10 mouse cellular contexts compared by ENCODE assay signal in the genomic region with DNA sequence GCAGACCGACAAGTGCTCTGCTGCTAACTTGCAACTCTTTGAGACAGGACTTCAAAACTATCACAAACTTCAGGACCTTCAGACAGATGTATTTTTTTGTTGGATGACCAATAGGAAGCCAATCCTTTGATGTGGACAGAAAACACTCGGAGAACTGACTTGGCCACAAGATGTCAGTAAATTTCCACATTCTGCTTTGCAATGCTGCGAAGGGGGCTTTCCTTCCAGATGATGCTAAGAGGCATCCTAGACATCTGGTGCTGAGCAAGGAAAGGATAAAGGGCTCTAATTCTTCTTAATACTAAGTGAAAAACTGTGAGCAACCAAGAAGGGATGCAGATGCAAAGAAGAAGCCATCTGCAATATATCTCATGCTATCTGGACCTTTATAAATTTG. TPM values are rescaled to one million over a fixed set of nuclear protein-coding genes. Genes with fewer than 3 reads are reported as not detected.
DNase-seq lines count a peak whose midpoint lies in the region; ATAC-seq and TF ChIP-seq lines count a peak whose summit lies in the region.
"Had no signal": no experiment of that assay in that cellular context is flagged by ENCODE, and none has a peak within 500 bp of the region (broad histone marks: within the 10 kb centered on the region; RNA-seq: fewer than 3 reads in every experiment).

No protein-coding gene starts in this region.

- no peak for TF ChIP-seq POLR2A in limb, embryonic 14.5 days (IDR thresholded peaks at IDR 0.05; ENCODE audit: borderline replicate concordance, extremely low read depth, insufficient read depth, insufficient read length)

- no peak overlapping the region for H3K4me2 ChIP-seq in embryonic facial prominence, embryonic 14.5 days (ENCODE audit: low read depth, low read length)
- H3K4me2 ChIP-seq in limb, embryonic 14.5 days (replicated peaks; ENCODE audit: low read depth, low read length, severe bottlenecking): no peak overlapping the region
- H3K4me2 ChIP-seq: embryonic facial prominence, embryonic 13.5 days; liver, embryonic 15.5 days had no signal

- H3K4me3 ChIP-seq in left cerebral cortex, adult 2 months: no peak overlapping the region
- H3K4me3 ChIP-seq in embryonic facial prominence, embryonic 14.5 days (ENCODE audit: low read depth, low read length): no peak overlapping the region
- H3K4me3 ChIP-seq in limb, embryonic 14.5 days (replicated peaks; ENCODE audit: low read length): no peak overlapping the region
- H3K4me3 ChIP-seq: embryonic facial prominence, embryonic 13.5 days; liver, embryonic 15.5 days had no signal

- DNase-seq in left cerebral cortex, adult 2 months (ENCODE audit: extremely low spot score in 1 of 2, low spot score in 2 of 2): no peak
- DNase-seq in left cerebral cortex, adult 11 months (ENCODE audit: low spot score): no peak
- DNase-seq in NIH3T3 (ENCODE audit: low read depth): peak; percentile 65
- peak; percentile 85 for DNase-seq in embryonic facial prominence, embryonic 14.5 days (ENCODE audit: low spot score)
- peak; percentile 79 for DNase-seq in limb, embryonic 14.5 days (ENCODE audit: low spot score)
- DNase-seq in spleen, postnatal 14 days (ENCODE audit: low spot score in 2 of 2): no peak
- DNase-seq in cerebellum, postnatal 36 days: no peak
- no peak for DNase-seq in testis, postnatal 10 days (ENCODE audit: low spot score)

- H3K4me1 ChIP-seq in embryonic facial prominence, embryonic 14.5 days (ENCODE audit: control insufficient read depth, insufficient read depth, low read length): no peaks in the 10 kb centered on the region
- H3K4me1 ChIP-seq in limb, embryonic 14.5 days (ENCODE audit: control insufficient read depth, insufficient read depth, low read length): no peaks in the 10 kb centered on the region
- H3K4me1 ChIP-seq: embryonic facial prominence, embryonic 13.5 days; liver, embryonic 15.5 days had no signal

- ATAC-seq in embryonic facial prominence, embryonic 14.5 days (ENCODE audit: low read depth): no peak
- ATAC-seq in limb, embryonic 14.5 days (ENCODE audit: low FRiP score, low read depth): peak; percentile 33

- TF ChIP-seq CTCF in left cerebral cortex, adult 2 months (IDR thresholded peaks at IDR 0.05): peak; percentile 49

- 30% methylated on average over 3 of the region's 3 CpGs for WGBS in embryonic facial prominence, embryonic 14.5 days
- 37% methylated on average over 3 of the region's 3 CpGs for WGBS in limb, embryonic 14.5 days

- H3K9me3 ChIP-seq in embryonic facial prominence, embryonic 14.5 days (ENCODE audit: control insufficient read depth, low read length): no peaks in the 10 kb centered on the region; the same call in 1 of the 2 replicates
- H3K9me3 ChIP-seq in limb, embryonic 14.5 days (ENCODE audit: control insufficient read depth, low read length): no peaks in the 10 kb centered on the region
- H3K9me3 ChIP-seq: embryonic facial prominence, embryonic 13.5 days; liver, embryonic 15.5 days had no signal

- H3K27ac ChIP-seq in left cerebral cortex, adult 2 months: no peak overlapping the region
- no peak overlapping the region for H3K27ac ChIP-seq in embryonic facial prominence, embryonic 14.5 days (replicated peaks; ENCODE audit: low read depth, low read length)
- no peak overlapping the region for H3K27ac ChIP-seq in limb, embryonic 14.5 days (replicated peaks; ENCODE audit: low read depth, low read length)
- H3K27ac ChIP-seq: embryonic facial prominence, embryonic 13.5 days; liver, embryonic 15.5 days had no signal

- intact Hi-C loops in left cerebral cortex, adult 2 months (cut with DNase I): loop anchor here (10.0 kb wide), 1 partner anchor 740 kb away; no protein-coding TSS in a partner anchor

- no peaks in the 10 kb centered on the region for H3K36me3 ChIP-seq in embryonic facial prominence, embryonic 14.5 days (ENCODE audit: control insufficient read depth, insufficient read depth, low read length)
- no peaks in the 10 kb centered on the region for H3K36me3 ChIP-seq in limb, embryonic 14.5 days (ENCODE audit: control insufficient read depth, insufficient read depth, low read length)
- H3K36me3 ChIP-seq: embryonic facial prominence, embryonic 13.5 days; liver, embryonic 15.5 days had no signal

- no peaks in the 10 kb centered on the region for H3K27me3 ChIP-seq in embryonic facial prominence, embryonic 14.5 days (replicated peaks; ENCODE audit: control insufficient read depth, insufficient read depth, low read length)
- no peaks in the 10 kb centered on the region for H3K27me3 ChIP-seq in limb, embryonic 14.5 days (ENCODE audit: control insufficient read depth, insufficient read depth, low read length)
- H3K27me3 ChIP-seq: embryonic facial prominence, embryonic 13.5 days; liver, embryonic 15.5 days had no signal

- no peak overlapping the region for H3K9ac ChIP-seq in embryonic facial prominence, embryonic 14.5 days (ENCODE audit: low read depth, low read length)
- H3K9ac ChIP-seq in limb, embryonic 14.5 days (ENCODE audit: low read depth, low read length, severe bottlenecking): no peak overlapping the region
- H3K9ac ChIP-seq: embryonic facial prominence, embryonic 13.5 days; liver, embryonic 15.5 days had no signal

RNA-seq across cellular contexts. Expression of a gene that starts 16.2 kb away (rescaled TPM):
- total RNA-seq in left cerebral cortex, adult 2 months (2021): 10 to 100 TPM; 21.4 to 22.9 TPM
- polyA plus RNA-seq in embryonic facial prominence, embryonic 14.5 days (2014; fragmentation: Nextera tagmentation; extraction: Ambion mirVana): 27.1 and 27.5 TPM in 2 replicates
- 12.2 and 16.9 TPM in 2 replicates for polyA plus RNA-seq in limb, embryonic 14.5 days (2012; rRNA removed)
- polyA plus RNA-seq in limb, embryonic 14.5 days (2014; fragmentation: Nextera tagmentation; extraction: Ambion mirVana): 28.6 and 29.8 TPM in 2 replicates

Comparison
In these comparisons a context has a peak if more than half of its experiments do, and no peak if none do; other contexts are left out.
1. DNase-seq: peak in NIH3T3 (single experiment), embryonic facial prominence, embryonic 14.5 days (single experiment) and limb, embryonic 14.5 days (single experiment); none in left cerebral cortex, adult 2 months (0 of 2), left cerebral cortex, adult 11 months (single experiment), spleen, postnatal 14 days (0 of 2), cerebellum, postnatal 36 days (0 of 2) and testis, postnatal 10 days (single experiment).